Mouse (Mus musculus) olfactory bulb, adult 2 months (tissue): ENCODE data around the gene Zfp385b.

ENCODE experiments used
- CTCF ChIP-seq: fragments of 200-500 bp; IDR thresholded peaks from 2 replicates; pipeline ENCODE4 v1.5.1; 2012; ENCODE audit warnings: low read depth, mild to moderate bottlenecking, low read length, moderate library complexity; ENCODE audit not compliant: insufficient read depth
- POLR2A ChIP-seq: fragments of 200-500 bp; IDR thresholded peaks from 2 replicates; pipeline ENCODE4 v1.6.1; 2012; ENCODE audit warnings: mild to moderate bottlenecking, low read depth, low read length, moderate library complexity; ENCODE audit not compliant: insufficient read depth

DNA sequence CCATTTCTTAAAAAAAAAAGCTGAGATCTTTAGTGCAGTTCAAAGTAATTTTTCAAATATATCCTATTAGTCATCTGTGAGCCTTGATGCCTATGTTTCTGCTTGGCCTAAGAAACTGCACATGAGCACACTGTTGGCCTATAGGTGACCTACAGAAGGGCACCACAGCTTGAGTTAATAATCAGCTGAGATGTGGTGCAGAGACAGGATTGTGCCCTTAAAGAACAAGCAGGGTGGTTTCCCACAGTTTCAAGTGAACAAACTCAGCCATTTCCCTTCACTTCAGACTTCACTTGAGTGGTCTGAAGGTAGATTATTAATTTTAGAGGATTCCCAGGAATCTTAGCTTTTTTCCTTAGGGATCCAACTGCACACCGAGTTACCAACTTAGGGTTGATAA is 362.3 kb downstream of the Zfp385b start:
- TF ChIP-seq POLR2A = no peak
- TF ChIP-seq CTCF = no peak
